Mouse (Mus musculus): ENCODE results near the gene Optn.
A peak's percentile ranks its signal among the peaks of the same experiment; 100 is the strongest.

Optn gene

DNA sequence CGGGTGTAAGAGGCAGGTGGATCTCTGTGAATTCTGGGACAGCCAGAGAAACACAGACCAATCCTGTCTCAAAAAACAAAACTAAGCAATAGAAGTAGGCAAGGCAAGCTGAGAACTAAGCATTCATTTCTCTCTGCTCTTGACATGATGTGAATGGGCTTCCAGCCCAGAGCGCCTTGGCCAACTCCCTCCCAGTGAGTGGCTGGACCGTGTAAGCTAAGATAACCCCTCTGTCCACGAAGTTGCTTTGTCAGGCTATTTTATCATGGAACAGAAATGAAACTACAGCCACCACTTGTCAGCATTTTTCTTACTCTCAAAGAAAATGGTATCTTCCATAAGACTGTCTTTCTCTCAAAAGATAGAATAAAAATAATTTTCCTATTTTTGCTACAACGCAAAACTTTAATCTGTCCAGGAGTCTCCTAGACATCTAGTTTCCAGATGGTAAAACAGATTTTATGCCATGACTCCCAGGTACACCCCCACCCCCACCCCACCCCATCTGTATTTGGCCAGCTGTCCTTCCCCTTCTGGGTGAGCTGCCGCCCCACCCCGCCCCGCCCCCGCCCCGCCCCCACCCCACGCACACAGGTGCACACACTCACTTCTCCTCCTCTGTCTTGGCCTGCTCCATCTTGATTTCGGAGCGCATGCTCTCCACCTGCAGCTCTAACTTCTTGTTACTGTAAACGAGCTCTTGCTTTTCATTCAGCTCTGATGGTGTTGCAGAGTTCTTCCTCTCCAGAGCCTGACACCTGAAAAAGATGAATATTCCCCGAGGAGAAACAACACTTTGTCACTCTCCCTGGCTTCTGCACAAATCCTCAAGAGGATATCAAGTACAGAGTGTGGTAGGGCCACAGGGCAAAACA, 30.1 kb downstream of the Optn start:
- DNase-seq (ENCODE audit: extremely low read depth, insufficient read length, low spot score) = no peak

DNA sequence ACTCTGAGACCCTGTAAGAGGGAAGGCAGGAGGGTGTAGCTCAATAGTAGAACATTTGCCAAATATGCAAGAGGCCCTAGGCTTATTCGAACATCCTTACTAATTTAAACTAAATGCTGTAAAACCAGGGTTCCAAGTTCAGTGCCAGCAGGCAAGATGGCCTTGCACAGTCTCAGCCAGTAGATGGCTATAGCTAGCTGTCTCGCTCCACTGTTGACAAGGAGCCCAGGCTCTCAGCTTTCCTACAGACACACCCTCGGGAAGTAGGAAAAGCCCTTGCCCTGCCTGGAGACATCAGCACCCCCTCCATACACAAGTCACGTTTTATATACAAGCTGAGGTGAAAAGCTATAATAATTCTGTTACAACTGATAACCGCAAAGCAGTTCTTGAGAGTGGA, 31.2 kb downstream of the Optn start:
- DNase-seq (ENCODE audit: extremely low read depth, insufficient read length, low spot score) = no peak

DNA sequence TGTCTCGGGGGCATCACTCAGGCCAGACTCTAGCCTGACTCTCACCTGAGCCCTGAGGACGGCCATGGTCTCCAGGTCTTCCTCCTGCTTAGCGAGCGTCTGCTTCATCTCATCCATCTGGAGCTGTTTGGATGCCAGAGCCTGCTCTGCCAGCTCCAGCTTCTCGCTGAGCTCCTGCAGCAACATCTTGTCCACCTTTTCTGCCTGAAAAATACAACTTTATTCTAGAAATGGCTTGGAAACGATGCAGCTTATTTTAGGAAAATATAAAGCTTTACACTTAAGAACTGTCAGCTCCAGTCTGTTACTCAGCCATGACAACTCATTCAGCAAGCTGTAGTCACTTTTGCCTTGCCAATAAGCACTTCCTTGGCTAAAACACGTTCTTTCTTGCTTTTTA, 32.6 kb downstream of the Optn start:
- DNase-seq (ENCODE audit: extremely low read depth, insufficient read length, low spot score) = no peak

DNA sequence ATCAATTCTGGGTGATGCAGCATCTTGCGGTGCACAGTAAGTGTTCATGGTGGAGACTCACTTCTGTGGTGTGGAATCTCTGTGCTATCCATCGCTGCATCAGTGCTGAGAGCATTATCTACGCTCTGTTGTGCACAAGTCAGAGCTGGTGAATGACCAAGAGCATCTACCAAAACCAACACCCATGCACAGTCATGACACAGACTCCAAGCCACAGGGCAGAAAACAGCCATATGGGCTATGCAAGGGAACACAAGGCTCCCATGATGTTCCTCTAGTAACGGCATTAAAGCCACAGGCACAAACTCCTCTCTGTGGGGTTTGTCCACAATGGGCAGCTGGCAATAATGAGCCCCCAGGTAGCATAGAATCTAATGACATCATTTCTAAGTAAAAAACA, 34.0 kb downstream of the Optn start:
- DNase-seq (ENCODE audit: extremely low read depth, insufficient read length, low spot score) = no peak

DNA sequence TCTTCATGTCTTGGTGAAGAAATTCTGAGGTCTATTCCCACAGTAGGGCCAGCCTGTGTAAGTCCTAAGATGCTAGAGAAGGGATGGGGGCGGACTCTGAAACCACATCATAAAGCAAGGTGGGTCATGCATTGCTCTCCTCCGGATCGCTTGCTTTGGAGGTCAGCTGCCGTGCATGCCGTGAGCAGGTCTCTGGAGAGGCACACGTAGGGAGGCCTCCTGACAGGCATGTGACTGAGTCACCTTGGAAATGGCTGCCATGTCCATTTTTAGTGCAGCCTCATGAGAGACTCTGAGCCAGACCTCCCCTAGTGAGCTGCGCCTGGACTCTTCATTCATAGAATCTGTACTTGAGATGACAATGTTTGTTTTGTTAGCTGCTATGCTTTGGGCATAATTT, 35.8 kb downstream of the Optn start:
- DNase-seq (ENCODE audit: extremely low read depth, insufficient read length, low spot score) = no peak

DNA sequence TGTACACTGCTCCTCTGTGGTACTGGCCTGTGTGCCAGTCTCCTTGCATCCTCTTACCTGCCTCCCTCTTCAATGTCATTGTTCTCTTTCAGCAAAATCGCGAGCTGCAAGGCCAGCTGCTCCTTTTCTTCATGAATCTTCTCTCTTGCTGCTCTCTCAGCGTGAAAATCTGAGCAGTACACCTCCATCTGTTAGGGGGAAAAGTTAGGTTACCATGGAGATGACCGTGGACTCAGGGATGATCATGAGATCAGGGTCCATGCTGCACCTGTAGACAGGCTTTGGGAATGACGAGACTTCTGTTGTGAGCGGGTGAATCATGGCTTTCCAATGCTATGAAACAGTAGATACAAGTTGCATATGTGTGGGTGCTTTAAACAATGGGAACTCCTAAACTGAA, 36.8 kb downstream of the Optn start:
- DNase-seq (ENCODE audit: extremely low read depth, insufficient read length, low spot score) = no peak

DNA sequence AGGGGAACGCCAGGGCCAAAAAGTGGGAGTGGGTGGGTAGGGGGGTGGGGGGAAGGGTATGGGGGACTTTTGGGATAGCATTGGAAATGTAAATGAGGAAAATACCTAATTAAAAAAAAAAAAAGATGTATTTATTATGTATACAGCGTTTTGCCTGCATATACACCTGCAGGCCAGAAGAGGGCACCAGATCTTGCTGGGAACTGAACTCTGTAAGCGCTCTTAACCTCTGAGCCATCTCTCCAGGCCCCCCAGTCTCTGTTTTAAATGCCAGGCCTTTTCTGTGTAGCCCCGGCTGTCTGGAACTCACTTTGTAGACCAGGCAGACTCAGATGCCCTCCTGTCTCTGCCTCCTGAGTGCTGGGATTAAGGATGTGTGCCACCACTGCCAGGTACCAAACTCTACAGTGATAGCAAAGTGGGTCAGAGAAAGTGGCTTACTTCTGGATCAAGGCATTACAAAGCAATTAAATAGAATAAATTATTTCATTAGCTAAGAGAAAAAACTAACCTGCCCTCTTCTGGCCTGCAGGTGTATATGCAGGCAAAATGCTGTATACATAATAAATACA, 38.6 kb downstream of the Optn start:
- no peak for DNase-seq (ENCODE audit: extremely low read depth, insufficient read length, low spot score)

DNA sequence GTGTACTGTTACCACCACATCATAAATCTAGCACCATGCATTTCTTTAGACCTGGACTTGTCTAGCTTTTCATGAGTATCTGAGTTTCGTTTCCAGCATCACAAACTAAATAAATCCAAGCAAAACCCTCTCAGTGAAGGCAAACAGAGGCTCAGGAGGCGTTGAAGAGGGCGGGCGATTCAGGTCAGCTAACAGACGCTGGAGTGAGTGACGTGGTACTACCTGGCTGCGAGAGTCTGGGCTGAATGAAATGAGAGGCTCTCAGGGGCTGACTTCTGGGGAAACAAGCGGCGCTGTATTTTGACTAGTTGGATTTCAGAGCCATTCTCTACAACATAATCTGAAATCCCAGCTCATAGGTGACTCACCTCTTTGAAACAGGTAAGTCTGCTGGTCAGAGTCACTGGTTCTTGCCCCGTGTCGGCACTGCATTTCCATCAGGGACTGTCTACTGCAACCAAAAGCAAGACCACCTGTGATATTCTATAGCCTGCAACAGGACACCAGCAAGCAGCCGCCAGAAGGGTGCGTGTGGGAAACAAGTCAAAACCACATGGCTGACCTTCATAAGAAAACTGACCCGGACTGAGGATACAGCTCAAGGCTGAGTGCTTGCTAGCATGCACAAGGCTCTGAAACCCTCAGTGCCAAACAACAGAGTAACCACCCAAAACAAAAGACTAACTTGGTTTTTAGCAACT, 40.0 kb downstream of the Optn start:
- no peak for DNase-seq (ENCODE audit: extremely low read depth, insufficient read length, low spot score)

DNA sequence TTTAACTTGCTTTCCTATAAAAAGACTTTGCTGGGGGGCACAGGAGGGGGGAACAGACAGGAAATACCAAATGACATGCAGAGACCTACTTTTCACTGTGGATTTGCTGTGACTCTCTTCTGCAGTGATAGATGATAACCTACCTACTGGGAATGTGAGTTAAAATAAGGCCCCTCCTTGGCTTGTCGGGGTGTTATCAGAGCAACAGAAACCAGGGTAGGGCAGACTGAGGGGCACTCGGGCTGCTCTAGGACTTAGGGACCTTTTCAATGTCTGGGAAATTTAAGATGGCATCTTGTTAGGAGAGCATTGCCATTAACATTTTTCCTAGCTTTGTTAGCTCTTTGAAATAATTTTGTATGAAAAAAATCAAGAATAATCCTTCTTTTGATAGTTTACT, 40.6 kb downstream of the Optn start:
- no peak for DNase-seq (ENCODE audit: extremely low read depth, insufficient read length, low spot score)

DNA sequence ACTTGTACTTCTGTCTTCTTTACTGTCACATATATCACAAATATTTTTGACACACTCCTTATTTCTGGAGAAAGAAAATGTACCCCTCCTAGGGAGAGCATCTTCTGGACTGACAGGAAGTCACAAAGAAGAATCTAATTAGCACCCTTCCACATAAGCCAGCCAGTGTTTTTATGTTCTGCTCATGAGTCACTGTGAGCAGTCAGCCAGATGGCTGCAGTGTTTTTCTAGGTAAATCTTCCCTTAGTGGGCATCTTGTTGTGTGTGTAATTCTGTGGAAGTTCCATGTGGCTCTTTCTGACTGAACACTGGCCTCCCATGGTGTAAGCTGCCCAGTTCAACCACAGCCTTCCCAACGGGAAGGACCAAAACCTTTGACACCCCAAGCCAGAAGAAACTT, 44.1 kb downstream of the Optn start:
- DNase-seq (ENCODE audit: extremely low read depth, insufficient read length, low spot score) = no peak

DNA sequence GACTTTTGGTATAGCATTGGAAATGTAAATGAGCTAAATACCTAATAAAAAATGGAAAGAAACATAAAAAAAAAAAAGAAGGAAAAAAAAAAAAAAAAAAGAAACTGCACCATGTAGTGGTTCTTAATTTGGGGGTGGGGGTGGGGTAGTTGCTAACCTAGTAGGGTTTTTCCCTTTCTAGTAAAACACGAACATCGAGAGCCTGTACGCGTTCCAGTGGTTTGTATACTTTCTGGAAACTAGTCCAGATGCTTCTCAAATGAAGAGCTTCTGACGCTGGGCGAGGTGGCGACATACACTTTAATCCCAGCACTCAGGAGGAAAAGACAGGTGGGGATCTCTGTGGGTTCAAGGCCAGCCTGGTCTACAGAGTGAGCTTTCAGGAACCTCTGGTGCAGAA, 46.9 kb downstream of the Optn start:
- DNase-seq (ENCODE audit: extremely low read depth, insufficient read length, low spot score) = no peak

DNA sequence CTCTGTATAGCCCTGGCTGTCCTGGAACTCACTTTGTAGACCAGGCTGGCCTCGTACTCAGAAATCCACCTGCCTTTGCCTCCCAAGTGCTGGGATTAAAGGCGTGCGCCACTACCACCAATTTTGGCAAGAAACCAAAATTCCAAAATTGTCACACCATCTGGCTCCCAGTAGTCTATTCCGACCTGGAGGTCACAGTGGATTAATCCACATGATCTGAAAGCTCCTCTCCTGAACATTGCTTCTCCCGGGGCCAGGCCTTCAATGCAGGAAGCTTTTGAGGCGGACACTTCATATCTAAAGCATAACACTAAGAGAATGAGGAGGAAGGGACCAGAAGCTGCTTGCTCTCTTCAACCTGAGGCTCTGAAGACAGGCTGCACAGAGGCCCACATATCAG, 48.3 kb downstream of the Optn start:
- DNase-seq (ENCODE audit: extremely low read depth, insufficient read length, low spot score) = no peak

DNA sequence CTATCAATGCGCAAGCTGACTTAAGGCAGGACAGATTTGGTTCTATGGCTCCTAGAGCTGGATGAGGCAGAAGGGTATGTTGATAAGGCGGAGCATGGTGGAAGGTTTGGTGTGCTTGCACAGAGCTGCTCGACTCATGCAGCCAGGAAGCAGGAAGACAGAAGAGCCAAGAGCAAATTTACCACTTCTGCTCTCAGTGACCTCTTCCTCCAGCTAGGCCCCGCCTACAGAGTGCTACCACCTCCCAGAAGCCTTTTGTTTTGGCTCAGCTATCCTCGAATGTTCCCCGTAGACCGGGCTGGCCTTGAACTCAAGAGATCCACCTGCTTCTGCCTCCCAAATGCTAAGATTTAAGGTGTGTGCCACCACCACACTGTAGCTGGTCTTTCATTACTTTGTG, 49.2 kb downstream of the Optn start:
- DNase-seq (ENCODE audit: extremely low read depth, insufficient read length, low spot score) = no peak

DNA sequence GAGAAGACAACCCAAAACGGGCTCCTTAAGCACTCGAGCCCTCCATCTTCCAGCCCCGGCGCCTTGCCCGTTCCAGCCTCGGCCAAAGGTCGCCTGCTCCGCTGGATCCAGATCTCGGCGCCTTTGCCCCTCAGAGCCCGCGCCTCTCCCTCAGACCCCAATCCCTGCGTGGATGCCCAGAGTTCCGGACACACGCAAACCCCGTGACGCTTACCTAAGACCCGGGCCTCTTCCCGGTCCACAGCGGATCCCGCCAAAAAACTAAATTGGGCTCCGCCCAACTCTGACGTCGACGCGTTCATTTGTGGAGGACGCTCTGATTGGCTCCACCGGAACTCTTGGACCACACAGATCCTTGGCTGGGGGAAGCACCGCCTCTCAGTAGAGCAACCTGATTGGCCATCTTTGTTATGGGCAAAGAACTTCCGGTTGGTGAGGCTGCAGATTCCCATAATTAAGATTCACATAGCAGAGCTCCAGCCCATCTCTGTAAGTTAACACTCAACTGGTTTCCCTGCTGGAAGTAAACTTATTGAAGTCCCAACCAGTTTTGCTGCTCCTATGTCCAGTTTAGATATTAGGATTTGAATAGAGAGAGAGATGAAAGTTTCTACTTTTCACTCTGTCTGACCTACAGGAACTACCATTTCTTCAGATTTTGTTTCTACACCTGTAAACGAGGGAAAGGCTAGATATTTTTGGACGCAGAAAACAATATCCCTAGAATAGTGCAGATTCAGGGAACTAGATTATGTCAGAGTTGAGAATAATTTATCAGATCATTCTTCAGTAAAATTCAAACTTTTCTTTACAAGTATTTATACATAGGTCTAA, 51.1 kb downstream of the Optn start, which contains the start of gene Mcm10:
Gene Mcm10 (minus strand): TSS at position 301 of the 834 bp plus-strand sequence.
- DNase-seq (ENCODE audit: extremely low read depth, insufficient read length, low spot score) = peak; percentile 92

DNA sequence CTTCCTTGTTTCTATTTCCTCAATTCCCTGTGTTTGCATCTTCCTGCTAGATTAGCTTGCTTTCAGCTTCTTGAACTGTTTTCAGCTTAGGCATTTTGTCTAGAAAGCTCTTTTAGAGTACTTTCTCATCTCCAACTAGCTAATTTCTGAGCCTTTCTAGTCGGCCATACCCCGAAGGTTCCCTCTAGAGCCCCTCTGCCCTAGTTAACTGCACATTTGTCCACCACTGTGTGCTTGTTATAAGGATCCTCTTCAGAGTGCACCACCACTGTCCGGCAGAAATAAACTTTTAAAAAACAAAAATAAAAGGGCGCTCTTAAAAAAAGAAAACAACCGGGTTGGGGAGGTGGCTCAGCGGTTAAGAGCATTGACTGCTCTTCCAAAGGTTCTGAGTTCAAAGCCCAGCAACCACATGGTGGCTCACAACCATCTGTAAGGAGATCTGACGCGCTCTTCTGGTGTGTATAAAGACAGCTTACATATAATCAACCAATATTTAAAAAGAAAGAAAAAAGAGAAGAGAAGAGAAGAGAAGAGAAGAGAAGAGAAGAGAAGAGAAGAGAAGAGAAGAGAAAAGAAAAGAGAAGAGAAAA, 51.9 kb downstream of the Optn start:
- DNase-seq (ENCODE audit: extremely low read depth, insufficient read length, low spot score) = peak; percentile 15

DNA sequence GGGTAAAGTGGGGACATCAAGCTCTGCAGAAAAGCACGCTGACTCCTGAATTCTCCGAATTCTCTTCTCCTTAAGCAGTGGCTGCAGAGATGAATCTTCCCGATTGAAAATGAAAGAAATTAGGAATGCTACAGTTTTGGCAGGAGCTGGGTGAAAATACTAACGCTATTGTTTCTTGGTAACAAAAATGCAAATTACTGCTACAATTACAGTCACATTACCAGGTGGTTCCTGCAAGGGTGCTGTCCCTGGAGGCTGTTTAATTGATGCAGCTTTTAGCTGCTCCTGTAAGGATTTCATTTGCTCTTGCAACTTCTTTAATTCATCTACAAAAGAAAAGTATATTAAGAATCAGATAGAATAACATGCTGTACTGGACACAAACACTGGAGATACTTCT, 56.7 kb downstream of the Optn start:
- no peak for DNase-seq (ENCODE audit: extremely low read depth, insufficient read length, low spot score)

DNA sequence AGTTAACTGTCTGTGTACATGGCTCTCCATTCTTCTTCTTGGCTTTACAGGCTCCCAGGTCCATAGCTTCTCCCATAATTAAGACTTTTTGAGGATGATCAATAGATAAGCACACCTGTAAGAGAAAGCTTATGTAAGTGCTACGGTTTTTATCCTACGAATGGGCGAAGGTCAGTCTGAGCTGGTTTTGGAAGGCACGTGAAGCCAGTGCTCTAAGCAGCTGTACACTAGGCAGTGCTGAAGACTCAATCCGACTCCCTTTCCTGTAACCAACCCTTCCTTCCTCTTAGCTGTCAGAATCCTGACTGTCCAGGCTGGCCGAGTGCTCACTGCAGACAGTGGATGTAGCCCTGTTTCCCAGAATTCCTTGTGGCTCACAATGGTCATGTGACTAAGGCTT, 62.6 kb downstream of the Optn start:
- DNase-seq (ENCODE audit: extremely low read depth, insufficient read length, low spot score) = no peak

DNA sequence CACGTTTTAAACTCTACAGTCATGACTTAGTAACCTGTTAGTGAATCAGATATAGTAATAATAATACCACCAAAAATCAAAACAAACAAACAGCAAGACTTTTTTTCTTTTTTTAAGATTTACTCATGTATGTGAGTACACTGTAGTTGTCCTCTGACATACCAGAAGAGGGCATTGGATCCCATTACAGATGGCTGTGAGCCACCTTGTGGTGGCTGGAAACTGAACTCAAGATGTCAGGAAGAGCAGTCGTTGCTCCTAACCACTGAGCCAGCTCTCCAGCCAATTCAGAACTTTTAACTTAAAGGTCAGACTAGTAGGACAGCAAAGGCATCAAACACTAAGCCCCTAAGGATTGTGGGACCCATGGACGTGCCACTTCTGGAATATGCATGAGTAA, 64.9 kb downstream of the Optn start:
- no peak for DNase-seq (ENCODE audit: extremely low read depth, insufficient read length, low spot score)

DNA sequence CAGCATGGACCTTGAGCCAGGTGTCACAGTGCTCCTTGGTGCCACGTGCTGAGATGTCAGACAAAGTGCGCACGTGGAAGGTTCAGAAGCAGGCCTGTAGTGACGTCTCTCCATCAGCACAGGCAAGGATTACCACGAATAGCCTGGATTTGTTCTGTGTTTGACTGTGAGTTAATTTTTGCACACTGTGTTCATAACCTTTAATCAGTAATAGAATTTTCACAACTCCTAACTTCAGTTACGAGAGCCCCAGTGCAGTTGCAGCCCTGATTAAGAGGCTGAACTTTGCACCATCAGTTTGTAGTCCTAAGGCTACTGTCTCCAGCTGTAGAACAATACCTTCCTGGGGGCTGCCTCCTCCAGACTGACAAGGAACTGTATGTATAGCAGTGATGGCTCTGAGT, 67.4 kb downstream of the Optn start:
- DNase-seq (ENCODE audit: extremely low read depth, insufficient read length, low spot score) = no peak

DNA sequence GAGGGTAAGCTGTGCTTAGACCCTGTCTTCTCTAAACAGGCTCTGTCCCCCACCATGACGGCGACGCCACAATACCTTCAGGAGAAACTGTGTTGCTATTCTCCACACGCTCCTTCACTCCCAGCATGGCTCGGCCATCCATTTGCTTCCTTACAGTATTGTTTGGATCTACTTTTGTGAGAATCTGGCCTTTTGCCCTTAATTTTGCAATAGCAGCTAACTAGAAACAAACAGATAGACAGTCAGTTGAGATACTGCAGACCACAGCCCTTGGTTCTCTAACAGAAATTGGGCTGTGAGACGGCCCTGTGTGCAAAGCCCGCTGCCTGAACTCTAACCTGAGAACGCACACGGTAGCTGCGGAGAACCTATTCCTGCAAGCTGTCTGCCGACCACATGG, 68.2 kb downstream of the Optn start:
- no peak for DNase-seq (ENCODE audit: extremely low read depth, insufficient read length, low spot score)

DNA sequence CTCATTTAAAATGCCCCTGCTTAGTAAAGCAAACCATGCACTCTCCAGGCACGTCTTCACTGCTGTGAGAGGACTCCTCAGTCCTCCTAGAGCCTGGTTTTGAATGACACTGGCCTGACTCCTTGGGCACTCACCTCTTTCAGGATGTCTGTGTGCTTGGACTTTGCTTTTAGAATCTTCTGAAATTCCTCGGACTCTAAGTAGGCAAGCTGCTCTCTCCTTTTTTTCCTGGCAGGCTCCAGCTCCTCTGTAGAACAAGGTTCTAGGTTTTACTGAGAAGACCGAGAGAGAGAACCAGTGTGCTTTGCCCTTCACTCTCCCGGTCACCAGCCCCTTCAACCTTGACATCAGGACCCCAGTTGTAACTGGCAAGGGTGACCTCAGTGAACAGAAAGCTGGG, 69.4 kb downstream of the Optn start:
- DNase-seq (ENCODE audit: extremely low read depth, insufficient read length, low spot score) = no peak

All from 3134 (cell line).